Mouse (Mus musculus) liver, postnatal 0 days (tissue): ENCODE data around the gene Gm20388. TPM values are rescaled to one million over a fixed set of nuclear protein-coding genes. Genes with fewer than 3 reads are reported as not detected.

ENCODE experiments used
- ATAC-seq: fragments of 200-750 bp; cut with Nextera tagmentation; 2 replicates; pipeline ENCODE4 v1.8.0; 2017; ENCODE audit warnings: mild to moderate bottlenecking, moderate library complexity
- DNase-seq: peaks from one replicate; pipeline ENCODE4 v3.0.0-alpha.2; 2016
- H3K27ac ChIP-seq: fragments of 300-500 bp; sonication (generic); 2 replicates; pipeline ENCODE4 v1.5.1; 2014; ENCODE audit warnings: antibody characterized with exemption, moderate library complexity, mild to moderate bottlenecking, low read depth
- H3K27me3 ChIP-seq: fragments of 300-500 bp; sonication (generic); 2 replicates; pipeline ENCODE4 v1.6.1; 2014; ENCODE audit warnings: low read length, control low read depth, mixed read lengths; ENCODE audit not compliant: insufficient read depth
- H3K36me3 ChIP-seq: fragments of 300-500 bp; sonication (generic); replicated peaks from 2 replicates; pipeline ENCODE4 v1.6.1; 2014; ENCODE audit warnings: mild to moderate bottlenecking, control low read depth, low read length, moderate library complexity, mixed read lengths; ENCODE audit not compliant: insufficient read depth
- H3K4me1 ChIP-seq: fragments of 300-500 bp; sonication (generic); 2 replicates; pipeline ENCODE4 v1.6.1; 2014; ENCODE audit warnings: antibody characterized with exemption, mild to moderate bottlenecking, control low read depth; ENCODE audit not compliant: insufficient read depth
- H3K4me2 ChIP-seq: fragments of 300-500 bp; sonication (generic); 2 replicates; pipeline ENCODE4 v1.6.1; 2014; ENCODE audit warnings: low read depth, mild to moderate bottlenecking, low read length, moderate library complexity, mixed read lengths
- H3K4me3 ChIP-seq: fragments of 300-500 bp; sonication (generic); 2 replicates; pipeline ENCODE4 v1.5.1; 2014; ENCODE audit warnings: low read depth, low read length
- H3K9ac ChIP-seq: fragments of 300-500 bp; sonication (generic); replicated peaks from 2 replicates; pipeline ENCODE4 v1.6.1; 2014; ENCODE audit warnings: mild to moderate bottlenecking, moderate library complexity
- H3K9me3 ChIP-seq: fragments of 300-500 bp; sonication (generic); 2 replicates; pipeline ENCODE4 v1.6.1; 2016; ENCODE audit warnings: mild to moderate bottlenecking, control low read depth, low read length, mixed read lengths
- CTCF ChIP-seq: sonication (generic); IDR thresholded peaks from 2 replicates; pipeline ENCODE4 v1.5.1; 2016; ENCODE audit warnings: antibody characterized with exemption, low read depth
- EP300 ChIP-seq: IDR thresholded peaks from 2 replicates; pipeline ENCODE4 v1.6.1; 2016; ENCODE audit warnings: antibody characterized with exemption, low read depth, mild to moderate bottlenecking
- WGBS: fragments of 180-500 bp; shearing (Covaris S2); extraction: QIAGEN DNeasy Blood & Tissue Kit; methylation state at CpG from one replicate; pipeline ENCODE4 v1.1.7; 2014; ENCODE audit not compliant: insufficient replicate concordance; 5-methylcytosine and 5-hydroxymethylcytosine counted together
- polyA plus RNA-seq: library from polyadenylated mRNA; unstranded; fragments of >200 nt; fragmentation: Nextera tagmentation; extraction: Ambion mirVana; gene quantifications from 2 replicates; pipeline ENCODE4 v1.2.1, GENCODE M21; 2015

The Gm20388 gene
- polyA plus RNA-seq, 1 experiment from 2014 or later = not detected

DNA sequence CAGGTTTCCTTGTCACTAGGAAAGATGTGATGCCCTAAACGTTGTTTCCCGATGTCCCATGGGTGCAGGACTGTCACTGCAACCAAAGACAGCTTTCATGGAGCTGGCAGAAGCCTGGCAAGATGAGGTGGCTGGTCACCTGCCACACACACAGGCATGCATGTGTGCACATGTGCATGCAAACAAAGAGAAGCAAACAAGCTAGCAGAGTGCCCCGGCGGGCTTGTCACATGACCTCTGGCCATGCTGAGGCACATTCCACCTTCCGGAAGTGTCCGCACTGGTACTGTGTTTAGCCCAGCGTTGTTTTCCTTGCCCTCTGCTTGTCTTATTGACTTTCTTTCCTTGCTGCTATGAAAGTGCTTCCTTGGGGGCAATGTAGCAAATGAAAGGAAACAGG is 4417.6 kb downstream of the Gm20388 start:
- WGBS = 71% methylated on average over 7 of the region's 7 CpGs

DNA sequence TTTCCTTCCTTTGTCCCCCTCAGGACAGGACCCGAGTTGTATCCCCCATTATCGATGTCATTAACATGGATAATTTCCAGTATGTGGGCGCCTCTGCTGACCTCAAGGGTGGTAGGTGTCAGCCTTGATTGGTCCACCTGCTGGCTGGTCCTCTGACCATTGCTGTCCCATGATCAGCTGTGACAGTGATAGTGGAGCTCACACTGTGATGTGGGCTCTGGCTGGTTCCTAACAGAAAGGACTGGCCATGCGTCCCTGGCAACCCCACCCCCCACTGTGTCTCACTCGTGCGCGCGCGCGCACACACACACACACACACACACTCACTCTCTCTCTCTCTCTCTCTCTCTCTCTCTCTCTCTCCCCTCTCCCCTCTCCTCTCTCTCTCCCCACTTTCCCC is 4419.0 kb downstream of the Gm20388 start:
- 85% methylated on average over 10 of the region's 10 CpGs for WGBS
- TF ChIP-seq CTCF (no peak), EP300 (no peak)
- ATAC-seq = no peak
- Histone ChIP-seq H3K4me2 (no peak overlapping the region), H3K4me3 (no peak overlapping the region), H3K4me1 (no peaks in the 10 kb centered on the region), H3K9ac (no peak overlapping the region), H3K9me3 (no peaks in the 10 kb centered on the region), H3K36me3 (peaks cover 38% of the 10 kb centered on the region), H3K27me3 (no peaks in the 10 kb centered on the region), H3K27ac (no peak overlapping the region)
- no peak for DNase-seq

More for the DNA sequence above, 4417.6 kb downstream of the Gm20388 start:
- Histone ChIP-seq H3K27ac (no peak overlapping the region), H3K4me3 (no peak overlapping the region), H3K9ac (no peak overlapping the region), H3K9me3 (no peaks in the 10 kb centered on the region), H3K36me3 (peaks cover 35% of the 10 kb centered on the region), H3K4me1 (no peaks in the 10 kb centered on the region), H3K4me2 (no peak overlapping the region), H3K27me3 (no peaks in the 10 kb centered on the region)
- ATAC-seq = no peak; the same call in 1 of the 2 replicates
- TF ChIP-seq EP300 (no peak), CTCF (no peak)
- no peak for DNase-seq

GRCm38 (mm10) chr8:124330433-124330832 is 4419.8 kb downstream of the Gm20388 start:
- Histone ChIP-seq H3K27ac (no peak overlapping the region), H3K9ac (no peak overlapping the region), H3K36me3 (peaks cover 45% of the 10 kb centered on the region), H3K4me3 (no peak overlapping the region), H3K4me2 (no peak overlapping the region), H3K27me3 (no peaks in the 10 kb centered on the region), H3K4me1 (no peaks in the 10 kb centered on the region), H3K9me3 (no peaks in the 10 kb centered on the region)
- 66% methylated on average over 3 of the region's 3 CpGs for WGBS
- ATAC-seq (no peak), DNase-seq (no peak)
- TF ChIP-seq EP300 = no peak
- no peak for TF ChIP-seq CTCF

DNA sequence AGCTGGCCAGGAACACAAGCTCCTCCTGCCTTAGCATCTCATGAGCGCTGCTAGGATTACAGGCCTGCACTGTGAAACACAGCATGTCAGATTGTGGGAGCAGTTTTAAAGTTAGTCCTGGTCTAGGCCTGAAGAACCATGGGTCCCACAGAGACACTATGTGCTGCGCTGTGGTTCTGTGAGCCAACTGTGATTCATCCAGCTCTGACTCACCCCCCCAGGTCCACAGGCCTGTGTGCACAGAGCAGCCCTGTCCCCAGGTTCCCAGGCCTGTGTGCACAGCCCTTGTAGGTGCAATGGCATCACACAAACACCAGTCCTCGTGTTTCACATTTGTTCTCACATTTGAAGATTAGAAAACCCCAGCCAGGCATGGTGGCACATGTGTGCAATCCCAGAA is 4420.5 kb downstream of the Gm20388 start:
- TF ChIP-seq CTCF (no peak), EP300 (no peak)
- Histone ChIP-seq H3K4me2 (no peak overlapping the region), H3K4me3 (no peak overlapping the region), H3K4me1 (no peaks in the 10 kb centered on the region), H3K27me3 (no peaks in the 10 kb centered on the region), H3K36me3 (peaks cover 43% of the 10 kb centered on the region), H3K27ac (no peak overlapping the region), H3K9ac (no peak overlapping the region), H3K9me3 (no peaks in the 10 kb centered on the region)
- ATAC-seq = no peak
- no peak for DNase-seq
- WGBS = 82% methylated on average over 3 of the region's 3 CpGs

- no peak for DNase-seq
- Histone ChIP-seq H3K4me2 (no peak overlapping the region), H3K9ac (no peak overlapping the region), H3K4me3 (no peak overlapping the region), H3K9me3 (no peaks in the 10 kb centered on the region), H3K36me3 (peaks cover 43% of the 10 kb centered on the region), H3K27me3 (no peaks in the 10 kb centered on the region), H3K27ac (no peak overlapping the region), H3K4me1 (no peaks in the 10 kb centered on the region)
- 77% methylated on average over 11 of the region's 11 CpGs for WGBS
- TF ChIP-seq CTCF (no peak), EP300 (no peak)
- no peak for ATAC-seq
Measured at GRCm38 (mm10) chr8:124331706-124332105, 4421.1 kb downstream of the Gm20388 start.

GRCm38 (mm10) chr8:124336302-124336701 is 4425.7 kb downstream of the Gm20388 start:
- no peak overlapping the region for H3K27ac ChIP-seq
- H3K4me2 ChIP-seq = no peak overlapping the region
- no peak overlapping the region for H3K9ac ChIP-seq
- no peaks in the 10 kb centered on the region for H3K4me1 ChIP-seq
- no peak overlapping the region for H3K4me3 ChIP-seq
- no peaks in the 10 kb centered on the region for H3K27me3 ChIP-seq
- TF ChIP-seq CTCF (no peak), EP300 (no peak)
- DNase-seq (no peak), ATAC-seq (no peak)
- no peaks in the 10 kb centered on the region for H3K9me3 ChIP-seq
- WGBS = 87% methylated on average over 13 of the region's 13 CpGs
- H3K36me3 ChIP-seq = peaks cover 44% of the 10 kb centered on the region

DNA sequence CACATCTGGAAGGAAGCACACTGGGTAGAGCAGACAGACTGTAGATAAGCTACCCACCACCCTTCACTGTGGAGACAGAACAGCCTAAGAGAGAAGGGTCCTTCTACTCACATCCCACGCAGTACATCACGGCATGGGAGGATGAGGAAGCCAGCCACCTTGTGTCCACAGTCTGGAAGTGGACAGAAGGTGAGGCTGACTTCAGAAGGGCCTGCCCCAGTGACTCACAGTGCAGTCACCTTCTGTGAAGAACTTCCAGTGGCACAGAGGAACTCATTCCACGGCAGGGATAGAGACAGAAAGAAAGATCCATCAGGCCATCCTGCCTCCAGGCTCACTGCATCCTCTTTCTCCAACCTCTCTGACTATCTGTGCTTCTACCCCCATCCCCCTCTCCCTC is 4429.1 kb downstream of the Gm20388 start:
- H3K27me3 ChIP-seq = no peaks in the 10 kb centered on the region
- H3K4me1 ChIP-seq = peaks cover 4% of the 10 kb centered on the region; the same call in 1 of the 2 replicates
- H3K4me3 ChIP-seq = no peak overlapping the region
- TF ChIP-seq EP300 (no peak), CTCF (no peak)
- H3K9ac ChIP-seq = no peak overlapping the region
- no peak for DNase-seq
- peaks cover 39% of the 10 kb centered on the region for H3K36me3 ChIP-seq
- WGBS = 62% methylated on average over 3 of the region's 3 CpGs
- H3K9me3 ChIP-seq = no peaks in the 10 kb centered on the region
- ATAC-seq = no peak
- H3K27ac ChIP-seq = no peak overlapping the region
- H3K4me2 ChIP-seq = no peak overlapping the region
